Mouse (Mus musculus) cerebellum, postnatal 14 days (tissue): ENCODE results near the gene Olfr394.
"Not testable (repeated sequence)": the region's sequence is repeated elsewhere in the genome, so short reads cannot be mapped to it uniquely, and the experiment has no call there.

Source experiments
- DNase-seq, 2 experiments: peaks; one replicate each; pipeline ENCODE4 v3.0.0; 2021; ENCODE audit warnings: mixed read lengths in 2 of 2

The Olfr394 gene

GRCm38 (mm10) chr11:73890671-73891070 lies at the start of gene Olfr394:
TSS of gene Olfr394 (minus strand) at chr11:73890771.
- no peak for DNase-seq

DNA sequence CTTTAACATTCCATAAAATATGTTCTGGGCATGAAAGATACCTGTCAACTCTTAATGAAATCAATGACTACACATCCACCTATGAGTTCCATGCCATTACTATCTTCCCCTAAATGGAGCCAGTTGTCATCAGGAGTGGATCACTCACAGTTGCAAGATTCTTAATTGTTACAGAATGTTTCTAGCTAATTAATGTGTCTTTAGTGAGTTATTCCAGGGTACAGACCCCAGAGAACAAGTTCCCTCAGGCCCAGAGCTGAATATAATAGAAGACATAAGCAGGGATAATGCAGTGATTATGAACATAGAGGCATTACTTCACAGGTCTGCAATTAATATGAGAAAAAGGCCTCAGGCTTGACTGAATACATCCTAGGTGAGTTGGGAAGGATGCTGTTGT lies 45.8 kb upstream of the Olfr394 start, which contains the start of gene Olfr23:
Olfr23 (plus strand) TSS at position 301 of the 400 bp plus-strand sequence.
- no peak for DNase-seq

DNA sequence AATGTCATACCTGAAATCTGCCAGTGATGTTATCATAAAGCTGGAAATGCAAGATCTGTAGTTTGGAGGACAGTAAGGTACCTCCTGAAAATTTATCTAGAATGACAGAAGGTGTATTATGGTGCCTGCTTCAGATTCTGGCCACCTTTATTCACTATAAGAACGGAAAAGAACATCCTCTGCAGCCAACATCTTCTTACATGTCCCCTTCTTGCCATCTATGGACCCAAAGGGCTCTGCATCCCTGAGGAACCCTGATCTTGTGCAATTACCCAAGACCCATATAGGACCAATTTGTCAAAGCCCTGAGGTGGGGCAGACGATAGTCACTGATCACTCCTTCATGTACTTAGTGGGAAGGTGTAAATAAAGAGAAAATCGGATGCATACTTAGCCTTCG lies 18.6 kb upstream of the Olfr394 start, which contains the start of gene Olfr395:
Olfr395 (minus strand) TSS at position 101 of the 400 bp plus-strand sequence.
- DNase-seq: not testable (repeated sequence)

DNA sequence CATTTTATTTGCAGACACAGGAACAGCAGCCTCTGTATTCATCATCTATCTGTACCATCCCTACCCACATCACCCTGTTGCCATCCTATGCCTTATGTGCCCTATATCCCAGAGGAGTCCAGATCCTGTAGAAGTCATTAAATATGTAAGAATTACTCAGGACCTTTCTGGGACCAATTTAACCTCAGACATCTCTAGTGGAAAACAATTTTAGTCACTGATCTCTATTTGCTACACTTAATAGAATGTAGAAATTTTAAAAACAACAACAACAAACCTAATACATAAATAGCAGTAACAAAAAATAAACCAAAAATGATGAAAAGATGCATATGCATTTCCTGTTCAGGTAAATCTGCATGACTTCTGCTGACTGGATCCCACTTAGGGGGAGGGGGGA lies 39.2 kb downstream of the Olfr394 start, which contains the start of gene Olfr393:
Olfr393 (minus strand) TSS at position 101 of the 400 bp plus-strand sequence.
- DNase-seq: no peak
